Mouse (Mus musculus) cortical plate, adult 2 months (tissue): ENCODE measurements around the gene Mcf2.

Experiments
- CTCF ChIP-seq: fragments of 200-500 bp; IDR thresholded peaks from 2 replicates; pipeline ENCODE4 v1.5.1; 2011; ENCODE audit warnings: mild to moderate bottlenecking, control low read depth, low read length; ENCODE audit not compliant: insufficient read depth; ENCODE audit errors: extremely low read depth
- POLR2A ChIP-seq: fragments of 200-500 bp; IDR thresholded peaks from 2 replicates; pipeline ENCODE4 v1.6.1; 2011; ENCODE audit warnings: mild to moderate bottlenecking, low read length, control low read depth; ENCODE audit not compliant: insufficient read depth; ENCODE audit errors: extremely low read depth

DNA sequence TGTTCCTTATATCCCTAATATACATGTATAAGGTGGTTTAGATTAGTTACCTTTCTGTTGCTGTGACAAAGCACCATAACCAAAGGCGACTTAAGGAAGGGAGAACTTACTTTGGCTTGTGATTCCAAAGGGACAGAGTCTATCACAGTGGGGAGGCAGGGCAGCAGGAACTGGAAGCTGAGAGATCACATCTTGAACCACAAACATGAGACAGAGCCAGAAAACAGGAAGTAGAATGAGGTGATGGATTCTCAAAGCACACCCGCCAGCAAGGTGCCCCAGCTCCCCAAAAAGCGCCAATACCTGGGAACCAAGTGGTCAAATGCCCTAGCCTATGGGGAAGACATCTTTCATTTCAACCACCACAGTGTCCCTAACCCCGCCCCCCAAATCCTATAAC is 157.9 kb downstream of the Mcf2 start:
- no peak for TF ChIP-seq POLR2A
- no peak for TF ChIP-seq CTCF
